Mouse (Mus musculus): ENCODE measurements around the gene Lnx2. TPM values are rescaled to one million over a fixed set of nuclear protein-coding genes. Genes with fewer than 3 reads are reported as not detected.

Gene Lnx2
- polyA plus RNA-seq, 1 experiment from 2014 or later: 4.0 TPM

GRCm38 (mm10) chr5:146968695-146969393, 107.5 kb downstream of the Lnx2 start:
- Histone ChIP-seq H3K9me3 (no peaks in the 10 kb centered on the region), H3K4me3 (no peak overlapping the region), H3K36me3 (replicated peaks) (no peaks in the 10 kb centered on the region), H3K9ac (no peak overlapping the region), H3K4me1 (peaks cover 2% of the 10 kb centered on the region; the same call in 1 of the 2 replicates), H3K27ac (no peak overlapping the region), H3K27me3 (replicated peaks) (no peaks in the 10 kb centered on the region), H3K4me2 (no peak overlapping the region)
- WGBS: 38% methylated on average over 13 of the region's 13 CpGs
- ATAC-seq (replicated peaks): no peak

Other genes starting within 250 kb of the Lnx2 start
- 286 and 302 TPM in 2 replicates for gene Rpl21, start 243.7 kb downstream of the Lnx2 start, polyA plus RNA-seq (2015; fragmentation: Nextera tagmentation; extraction: Ambion mirVana)
- gene Rasl11a, start 231.5 kb downstream of the Lnx2 start, polyA plus RNA-seq (2015; fragmentation: Nextera tagmentation; extraction: Ambion mirVana): 7.4 and 9.2 TPM in 2 replicates
- gene Gtf3a, start 127.9 kb downstream of the Lnx2 start, polyA plus RNA-seq (2015; fragmentation: Nextera tagmentation; extraction: Ambion mirVana): 110 and 116 TPM in 2 replicates
- gene Mtif3, start 112.8 kb downstream of the Lnx2 start, polyA plus RNA-seq (2015; fragmentation: Nextera tagmentation; extraction: Ambion mirVana): 28.3 and 28.9 TPM in 2 replicates
- gene Polr1d, start 464 bp upstream of the Lnx2 start, polyA plus RNA-seq (2015; fragmentation: Nextera tagmentation; extraction: Ambion mirVana): 95.6 and 96.5 TPM in 2 replicates
- 5.5 and 6.7 TPM in 2 replicates for gene Gsx1, start 112.1 kb upstream of the Lnx2 start, polyA plus RNA-seq (2015; fragmentation: Nextera tagmentation; extraction: Ambion mirVana)
- gene Pdx1, start 193.4 kb upstream of the Lnx2 start, polyA plus RNA-seq (2015; fragmentation: Nextera tagmentation; extraction: Ambion mirVana): not detected in 2 replicates
- not detected in 2 replicates for gene Cdx2, start 230.7 kb upstream of the Lnx2 start, polyA plus RNA-seq (2015; fragmentation: Nextera tagmentation; extraction: Ambion mirVana)
- not detected in 2 replicates for gene Urad, start 245.9 kb upstream of the Lnx2 start, polyA plus RNA-seq (2015; fragmentation: Nextera tagmentation; extraction: Ambion mirVana)